Mouse (Mus musculus): Measurements from ENCODE around the gene Epn1.

Gene Epn1

DNA sequence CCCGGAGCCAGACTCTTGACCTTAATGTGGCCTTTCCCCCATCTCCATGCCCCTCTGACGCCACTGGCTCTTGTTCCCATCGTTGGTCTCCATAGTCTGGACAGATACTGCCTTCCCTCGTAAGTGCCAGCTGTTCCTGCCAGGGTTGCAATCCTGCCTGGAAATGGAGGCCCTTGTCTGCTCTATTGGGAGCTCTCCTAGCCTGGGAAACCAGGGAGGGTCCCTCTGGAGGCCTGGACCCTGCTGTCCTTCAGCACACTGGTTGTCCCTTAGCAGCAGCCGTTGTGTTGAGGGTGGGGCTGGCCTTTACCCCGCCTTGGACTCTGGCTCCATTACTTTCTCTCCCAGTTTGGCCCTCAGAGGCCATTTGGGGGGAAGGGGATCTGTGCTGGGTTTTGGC, 12.3 kb downstream of the Epn1 start:
- no peak for DNase-seq (ENCODE audit: low read depth, low spot score)

- DNase-seq (ENCODE audit: low read depth, low spot score): no peak
These were observed 12.9 kb downstream of the Epn1 start for GRCm38 (mm10) chr7:5092831-5093510.

- DNase-seq (ENCODE audit: low read depth, low spot score): no peak
These were observed 18.7 kb downstream of the Epn1 start for GRCm38 (mm10) chr7:5098769-5099168.

DNA sequence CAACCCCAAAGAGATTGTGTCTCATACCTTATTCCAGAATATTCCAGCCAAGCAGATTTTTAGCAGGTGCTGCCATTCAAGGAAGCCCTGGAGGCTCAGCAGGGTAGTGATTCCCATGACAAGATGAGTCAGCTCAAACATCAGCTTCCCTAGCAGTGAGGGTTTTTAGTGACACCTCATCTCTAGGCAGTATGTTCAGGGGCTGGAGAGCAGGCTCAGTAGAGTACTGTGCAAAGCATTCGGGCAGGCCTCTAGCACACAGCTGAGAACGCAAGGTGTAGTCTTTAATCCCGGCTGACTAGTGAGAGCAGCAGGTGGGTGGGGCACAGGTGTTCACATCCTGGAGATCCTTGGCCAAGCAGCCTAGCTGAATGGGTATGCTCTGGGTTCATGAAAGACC, 19.8 kb downstream of the Epn1 start:
- peak; percentile 29 for DNase-seq (ENCODE audit: low read depth, low spot score)

DNA sequence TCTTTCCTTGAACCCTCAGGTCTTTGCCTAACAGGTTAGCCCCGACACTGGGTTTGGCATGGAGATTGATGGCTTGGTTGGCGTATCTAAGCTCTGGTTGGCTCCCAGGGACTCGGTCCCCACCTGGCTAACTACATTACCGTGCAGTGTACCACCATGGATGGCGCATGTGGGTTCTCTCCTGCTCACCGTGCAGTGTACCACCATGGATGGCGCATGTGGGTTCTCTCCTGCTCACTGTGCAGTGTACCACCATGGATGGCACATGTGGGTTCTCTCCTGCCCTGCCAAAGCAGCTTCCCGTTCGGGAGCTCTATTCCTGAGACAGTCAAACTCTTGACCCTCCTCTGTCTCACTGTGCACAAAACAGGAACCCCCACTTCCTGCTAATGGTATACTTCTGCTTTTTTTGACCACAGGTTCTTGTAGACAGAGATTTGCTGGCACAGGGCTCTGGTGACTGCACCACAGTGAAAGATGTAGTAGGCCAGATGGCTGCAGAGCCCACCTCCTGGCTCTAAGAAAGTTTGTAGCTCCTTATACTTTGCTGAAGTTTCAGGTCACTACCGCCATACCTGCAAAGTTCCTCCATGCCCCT, 21.1 kb downstream of the Epn1 start:
- DNase-seq (ENCODE audit: low read depth, low spot score): no peak

DNA sequence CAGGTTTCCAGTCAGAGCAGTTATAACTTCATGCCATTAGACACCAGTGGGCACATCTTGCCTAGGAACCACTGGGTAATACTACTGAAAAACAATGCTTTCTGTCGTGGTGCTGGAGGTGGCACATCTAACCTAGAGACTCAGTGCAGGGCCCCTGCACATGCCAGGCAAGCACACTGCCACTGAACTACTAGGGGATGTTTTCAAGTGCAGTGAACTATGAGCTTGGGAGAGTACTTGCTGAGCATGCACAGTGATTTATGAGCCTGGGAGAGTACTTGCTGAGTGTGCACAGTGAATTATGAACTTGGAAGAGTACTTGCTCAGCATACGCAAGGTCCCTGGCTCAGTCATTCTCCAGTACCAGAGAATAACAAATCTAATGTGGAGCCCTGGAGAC, 22.5 kb downstream of the Epn1 start:
- DNase-seq (ENCODE audit: low read depth, low spot score): no peak

GRCm38 (mm10) chr7:5108272-5108671, 28.2 kb downstream of the Epn1 start:
- DNase-seq (ENCODE audit: low read depth, low spot score): no peak

- peak; percentile 73 for DNase-seq (ENCODE audit: low read depth, low spot score)
These were observed 29.3 kb downstream of the Epn1 start for GRCm38 (mm10) chr7:5109301-5109700.

- DNase-seq (ENCODE audit: low read depth, low spot score): no peak
These were observed 32.7 kb downstream of the Epn1 start for GRCm38 (mm10) chr7:5112701-5113100.

DNA sequence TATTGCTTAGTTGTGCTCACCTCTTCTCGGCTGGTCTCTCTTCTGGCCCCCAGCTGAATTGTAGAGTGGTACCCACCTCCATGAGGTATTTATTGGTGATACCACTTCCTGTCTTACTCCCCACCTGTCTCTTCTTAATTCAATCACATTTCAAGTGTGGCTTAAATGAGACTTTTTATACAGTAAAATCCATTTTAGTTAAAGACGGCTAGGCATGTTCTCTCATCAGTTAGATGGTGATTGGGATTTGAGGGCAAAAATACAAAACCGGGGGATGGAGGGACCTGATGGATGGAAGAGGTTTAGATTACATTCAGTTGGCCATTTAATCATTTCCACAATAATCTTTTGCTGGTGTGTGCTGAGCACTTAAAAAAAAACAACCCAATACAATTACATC, 36.8 kb downstream of the Epn1 start, which contains the start of gene Rfpl4:
TSS of gene Rfpl4 (minus strand) at position 101 of the 400 bp plus-strand sequence.
- no peak for DNase-seq (ENCODE audit: low read depth, low spot score)

DNA sequence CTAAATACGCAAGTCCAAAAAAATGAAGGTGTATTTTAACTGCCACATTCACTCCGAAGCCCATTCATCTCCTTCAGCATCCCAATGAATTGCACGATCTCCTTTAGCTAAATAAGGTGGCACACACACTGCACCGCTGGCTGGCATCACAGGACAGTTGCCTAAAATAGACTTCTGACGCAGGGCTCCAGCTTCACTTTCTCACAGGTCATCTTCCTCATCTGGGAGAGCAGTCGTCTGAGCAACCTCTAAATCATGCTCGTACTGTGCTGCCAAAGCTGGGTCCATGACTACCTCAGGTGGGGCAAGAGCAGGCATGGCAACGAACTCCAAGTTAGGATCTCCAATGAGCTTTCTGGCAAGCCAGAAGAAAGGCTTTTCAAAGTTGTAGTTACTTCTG, 45.0 kb downstream of the Epn1 start:
- DNase-seq (ENCODE audit: low read depth, low spot score): no peak

GRCm38 (mm10) chr7:5125549-5126406, 45.7 kb downstream of the Epn1 start, which contains the start of gene Rasl2-9:
Rasl2-9 (minus strand) TSS chr7:5125950.
- DNase-seq (ENCODE audit: low read depth, low spot score): peak; percentile 64
